Mouse (Mus musculus): ENCODE measurements around the gene Ssh2.

The Ssh2 gene

GRCm38 (mm10) chr11:77215951-77216760 is at the start of gene Ssh2:
Ssh2 (plus strand) TSS chr11:77216287.
- peak; percentile 76 for DNase-seq (ENCODE audit: low spot score)

- DNase-seq (ENCODE audit: low spot score) = no peak
Observed at GRCm38 (mm10) chr11:77173731-77174130, 42.4 kb upstream of the Ssh2 start.

- DNase-seq (ENCODE audit: low spot score) = no peak
Observed at GRCm38 (mm10) chr11:77174531-77174930, 41.6 kb upstream of the Ssh2 start.

GRCm38 (mm10) chr11:77179771-77180170 is 36.3 kb upstream of the Ssh2 start:
- DNase-seq (ENCODE audit: low spot score) = no peak

GRCm38 (mm10) chr11:77180886-77181285 is 35.2 kb upstream of the Ssh2 start:
- no peak for DNase-seq (ENCODE audit: low spot score)

- DNase-seq (ENCODE audit: low spot score) = no peak
Observed at GRCm38 (mm10) chr11:77181528-77181927, 34.6 kb upstream of the Ssh2 start.

- no peak for DNase-seq (ENCODE audit: low spot score)
Observed at GRCm38 (mm10) chr11:77182041-77182440, 34.0 kb upstream of the Ssh2 start.

- DNase-seq (ENCODE audit: low spot score) = no peak
Observed at GRCm38 (mm10) chr11:77182616-77183015, 33.5 kb upstream of the Ssh2 start.

- DNase-seq (ENCODE audit: low spot score) = no peak
Observed at GRCm38 (mm10) chr11:77184926-77185325, 31.2 kb upstream of the Ssh2 start.

GRCm38 (mm10) chr11:77188868-77189267 is 27.2 kb upstream of the Ssh2 start, which contains the start of gene Efcab5:
Efcab5 (minus strand) TSS chr11:77188968.
- DNase-seq (ENCODE audit: low spot score) = no peak

- no peak for DNase-seq (ENCODE audit: low spot score)
Observed at GRCm38 (mm10) chr11:77193410-77193809, 22.7 kb upstream of the Ssh2 start.

GRCm38 (mm10) chr11:77193941-77194553 is 22.0 kb upstream of the Ssh2 start:
- no peak for DNase-seq (ENCODE audit: low spot score)

GRCm38 (mm10) chr11:77194762-77195161 is 21.3 kb upstream of the Ssh2 start:
- no peak for DNase-seq (ENCODE audit: low spot score)

- DNase-seq (ENCODE audit: low spot score) = no peak
Observed at GRCm38 (mm10) chr11:77195360-77196109, 20.6 kb upstream of the Ssh2 start.

- no peak for DNase-seq (ENCODE audit: low spot score)
Observed at GRCm38 (mm10) chr11:77196181-77197143, 19.6 kb upstream of the Ssh2 start.

- no peak for DNase-seq (ENCODE audit: low spot score)
Observed at GRCm38 (mm10) chr11:77199636-77200035, 16.5 kb upstream of the Ssh2 start.

GRCm38 (mm10) chr11:77200703-77201102 is 15.4 kb upstream of the Ssh2 start:
- no peak for DNase-seq (ENCODE audit: low spot score)

GRCm38 (mm10) chr11:77214142-77214692 is 1.9 kb upstream of the Ssh2 start:
- no peak for DNase-seq (ENCODE audit: low spot score)

- peak; percentile 18 for DNase-seq (ENCODE audit: low spot score)
Observed at GRCm38 (mm10) chr11:77214755-77215154, 1.3 kb upstream of the Ssh2 start.

- DNase-seq (ENCODE audit: low spot score) = peak; percentile 6
Observed at GRCm38 (mm10) chr11:77215483-77215882, 604 bp upstream of the Ssh2 start.

GRCm38 (mm10) chr11:77216761-77217130 is 659 bp downstream of the Ssh2 start:
- no peak for DNase-seq (ENCODE audit: low spot score)
